Comparison of ENCODE assay signal across 14 mouse cellular contexts in the genomic region with DNA sequence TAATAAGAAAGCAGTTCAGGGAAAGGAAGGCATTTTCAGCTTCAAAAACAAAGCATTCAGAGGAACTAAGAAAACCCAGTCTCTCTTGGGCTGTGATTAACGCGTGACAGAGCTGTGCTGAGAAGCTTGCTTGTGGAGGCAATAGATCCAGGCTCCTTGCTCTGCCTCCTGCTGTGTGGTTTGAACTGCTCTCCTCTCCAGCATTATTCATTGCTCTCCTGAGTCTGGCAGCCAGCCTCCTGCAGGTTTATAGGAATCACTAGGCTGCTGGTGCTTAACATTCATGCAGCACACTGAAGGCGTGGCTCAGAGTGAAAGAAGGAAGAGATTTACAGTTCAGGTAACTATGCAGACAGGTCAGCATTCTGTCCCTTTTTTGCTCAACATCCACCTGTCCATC.
DNase-seq lines count a peak whose midpoint lies in the region; ATAC-seq lines count a peak whose summit lies in the region.
"Had no signal": no experiment of that assay in that cellular context is flagged by ENCODE, and none has a peak within 500 bp of the region (broad histone marks: within the 10 kb centered on the region; RNA-seq: fewer than 3 reads in every experiment).

No protein-coding gene starts in this region.

- no peaks in the 10 kb centered on the region for H3K4me1 ChIP-seq in hindbrain, embryonic 11.5 days (replicated peaks; ENCODE audit: control insufficient read depth, insufficient read depth, low read length)
- H3K4me1 ChIP-seq in midbrain, embryonic 14.5 days (ENCODE audit: control insufficient read depth, insufficient read depth, low read length), result no peaks in the 10 kb centered on the region

- H3K4me3 ChIP-seq in hindbrain, embryonic 11.5 days (ENCODE audit: low read depth, low read length), result no peak overlapping the region
- H3K4me3 ChIP-seq in midbrain, embryonic 14.5 days (replicated peaks; ENCODE audit: low read depth, low read length), result no peak overlapping the region
- H3K4me3 ChIP-seq: limb, embryonic 15.5 days had no signal

- H3K9me3 ChIP-seq in hindbrain, embryonic 11.5 days (ENCODE audit: control insufficient read depth, low read length), result peaks cover 2% of the 10 kb centered on the region; the same call in 1 of the 2 replicates
- no peaks in the 10 kb centered on the region for H3K9me3 ChIP-seq in midbrain, embryonic 14.5 days (ENCODE audit: control insufficient read depth, low read length)
- H3K9me3 ChIP-seq: G1E had no signal

- H3K27ac ChIP-seq in hindbrain, embryonic 11.5 days (ENCODE audit: low read depth, low read length), result no peak overlapping the region
- 0 out of 2 replicates have a peak overlapping the region, but pooled peaks have one; percentile 20 for H3K27ac ChIP-seq in midbrain, embryonic 14.5 days (replicated peaks; ENCODE audit: low read depth, low read length)
- H3K27ac ChIP-seq: limb, embryonic 15.5 days; stomach, postnatal 0 days had no signal

- 21% methylated on average over 3 of the region's 3 CpGs for WGBS in hindbrain, embryonic 11.5 days
- 8% methylated on average over 3 of the region's 3 CpGs for WGBS in midbrain, embryonic 14.5 days

- H3K9ac ChIP-seq in hindbrain, embryonic 11.5 days (ENCODE audit: low read depth, low read length), result no peak overlapping the region
- no peak overlapping the region for H3K9ac ChIP-seq in midbrain, embryonic 14.5 days (replicated peaks; ENCODE audit: low read length)
- H3K9ac ChIP-seq: limb, embryonic 15.5 days had no signal

- no peak overlapping the region for H3K4me2 ChIP-seq in hindbrain, embryonic 11.5 days (replicated peaks; ENCODE audit: low read depth, low read length)
- no peak overlapping the region for H3K4me2 ChIP-seq in midbrain, embryonic 14.5 days (ENCODE audit: low read length)
- H3K4me2 ChIP-seq: limb, embryonic 15.5 days had no signal

- ATAC-seq in hindbrain, embryonic 11.5 days (ENCODE audit: low FRiP score), result no peak
- ATAC-seq in midbrain, embryonic 14.5 days (ENCODE audit: low FRiP score, low TSS enrichment), result peak; percentile 14; the same call in 1 of the 2 replicates
- ATAC-seq: intestine, embryonic 16.5 days; lung, postnatal 0 days had no signal

- H3K36me3 ChIP-seq in hindbrain, embryonic 11.5 days (ENCODE audit: control insufficient read depth, insufficient read depth, low read length), result no peaks in the 10 kb centered on the region
- no peaks in the 10 kb centered on the region for H3K36me3 ChIP-seq in midbrain, embryonic 14.5 days (ENCODE audit: control insufficient read depth, insufficient read depth, low read length)
- H3K36me3 ChIP-seq: G1E; limb, embryonic 15.5 days had no signal

- no peaks in the 10 kb centered on the region for H3K27me3 ChIP-seq in hindbrain, embryonic 11.5 days (ENCODE audit: control insufficient read depth, insufficient read depth, low read length)
- no peaks in the 10 kb centered on the region for H3K27me3 ChIP-seq in midbrain, embryonic 14.5 days (ENCODE audit: control insufficient read depth, insufficient read depth, low read length)
- H3K27me3 ChIP-seq: limb, embryonic 15.5 days had no signal

- peak; percentile 25 to 51 for DNase-seq in cerebellum, postnatal 14 days
- no peak for DNase-seq in cerebellum, adult 18-20 months
- DNase-seq in ZHBTc4 (ENCODE audit: low read depth, low spot score), result peak; percentile 71
- peak; percentile 14 for DNase-seq in hindbrain, embryonic 11.5 days (ENCODE audit: low spot score)
- peak; percentile 58 for DNase-seq in midbrain, embryonic 14.5 days
- DNase-seq in urinary bladder, postnatal 10 days (ENCODE audit: low spot score), result no peak
- no peak for DNase-seq in spleen, postnatal 14 days (ENCODE audit: low spot score in 2 of 2)
- DNase-seq in Muller cell, postnatal 12 days (ENCODE audit: inconsistent ontology term), result no peak
- DNase-seq: adrenal gland, adult 2 months had no signal

Comparison
In these comparisons a context has a peak if more than half of its experiments do, and no peak if none do; other contexts are left out.
1. DNase-seq: peak in cerebellum, postnatal 14 days (2 of 2), ZHBTc4 (single experiment), hindbrain, embryonic 11.5 days (single experiment) and midbrain, embryonic 14.5 days (single experiment); none in cerebellum, adult 18-20 months (0 of 2), urinary bladder, postnatal 10 days (single experiment), spleen, postnatal 14 days (0 of 2) and Muller cell, postnatal 12 days (single experiment).